Mouse (Mus musculus): ENCODE measurements at regions not wholly inside any gene's neighbourhood (a gene's known extent, or its start where the extent isn't known, plus 50 kb on each side); places are given as distances from the start of the nearest gene placed in this dataset.

GRCm38 (mm10) chr3:62159031-62159430, 179.1 kb upstream of the Arhgef26 start:
- no peak for DNase-seq (ENCODE audit: low spot score)
- intact Hi-C loops (cut with DNase I) = no loop called here

GRCm38 (mm10) chr3:62170647-62171046, 167.5 kb upstream of the Arhgef26 start:
- intact Hi-C loops (cut with DNase I) = no loop called here
- no peak for DNase-seq (ENCODE audit: low spot score)

DNA sequence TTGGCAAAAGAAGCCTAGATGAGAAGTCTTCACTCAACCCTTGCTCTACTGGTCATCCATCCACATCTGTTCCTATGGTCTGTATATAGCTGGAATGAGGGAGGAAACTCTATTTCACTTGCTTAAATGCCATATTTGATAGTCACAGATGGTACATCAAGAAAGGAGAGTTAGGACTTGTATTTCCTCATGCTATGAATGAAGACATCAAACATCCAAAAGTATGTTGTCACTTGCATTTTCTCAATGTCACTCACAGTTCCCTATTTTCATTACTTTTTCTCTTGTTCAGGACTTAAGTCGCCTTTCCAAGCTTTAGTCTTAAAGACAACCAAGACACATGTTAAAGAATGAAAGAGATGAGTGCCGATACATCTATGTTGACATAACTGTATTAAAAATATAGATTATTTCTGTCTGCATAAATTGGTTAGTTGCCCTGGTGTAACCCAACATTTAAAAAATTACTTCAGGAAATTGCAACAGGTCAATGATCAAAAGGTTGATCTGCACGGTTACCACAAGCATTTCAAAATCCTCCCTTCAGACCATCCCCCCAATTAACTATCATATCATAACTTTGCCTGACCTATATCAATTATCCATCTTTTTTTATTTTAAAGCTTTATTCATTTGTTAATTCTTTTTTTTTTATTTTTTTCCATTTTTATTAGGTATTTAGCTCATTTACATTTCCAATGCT, 150.2 kb upstream of the Arhgef26 start:
- intact Hi-C loops (cut with DNase I) = no loop called here
- DNase-seq (ENCODE audit: low spot score) = no peak

DNA sequence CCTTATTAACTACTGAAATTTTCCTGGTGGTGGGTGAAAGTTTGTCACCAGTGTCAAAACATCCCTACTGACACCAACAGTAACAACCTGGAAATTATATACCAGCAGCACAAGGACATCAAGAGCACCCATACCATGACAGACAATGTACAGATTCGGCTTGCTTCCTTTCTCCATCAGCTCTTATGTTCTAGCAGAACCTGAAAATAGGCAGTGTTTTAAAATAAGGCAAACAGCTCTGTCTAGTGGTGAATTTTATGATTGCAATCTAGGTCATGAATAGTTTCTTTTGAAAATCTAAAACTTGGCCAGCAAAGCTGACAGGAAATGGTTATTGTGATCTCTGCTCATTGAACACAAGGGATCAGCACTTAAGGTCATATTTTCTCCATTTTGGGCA, 145.7 kb upstream of the Arhgef26 start:
- intact Hi-C loops (cut with DNase I) = loop anchor here (5.0 kb wide), 1 partner anchor 950 kb away; no protein-coding TSS in a partner anchor
- DNase-seq (ENCODE audit: low spot score) = no peak

DNA sequence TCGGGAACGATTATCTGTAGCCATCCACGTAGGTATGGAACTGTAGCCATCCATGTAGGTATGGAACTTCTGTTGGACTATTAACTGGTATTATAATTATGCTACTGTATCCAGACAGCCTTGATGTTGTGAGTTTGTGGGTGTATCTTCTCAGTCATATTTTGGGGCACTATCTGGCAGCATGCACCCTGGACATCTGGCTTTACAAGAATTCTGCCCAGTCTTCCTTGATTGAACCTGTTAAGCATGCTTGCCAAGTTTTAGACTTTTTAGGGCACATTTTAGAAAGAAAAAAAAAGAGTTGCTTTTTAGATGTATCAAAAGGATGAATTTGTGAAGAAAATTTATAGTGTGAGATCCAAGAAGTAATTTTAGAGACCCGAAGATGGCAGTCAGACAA, 143.7 kb upstream of the Arhgef26 start:
- DNase-seq (ENCODE audit: low spot score) = no peak
- intact Hi-C loops (cut with DNase I) = loop anchor here (5.0 kb wide), 1 partner anchor 952 kb away; no protein-coding TSS in a partner anchor

DNA sequence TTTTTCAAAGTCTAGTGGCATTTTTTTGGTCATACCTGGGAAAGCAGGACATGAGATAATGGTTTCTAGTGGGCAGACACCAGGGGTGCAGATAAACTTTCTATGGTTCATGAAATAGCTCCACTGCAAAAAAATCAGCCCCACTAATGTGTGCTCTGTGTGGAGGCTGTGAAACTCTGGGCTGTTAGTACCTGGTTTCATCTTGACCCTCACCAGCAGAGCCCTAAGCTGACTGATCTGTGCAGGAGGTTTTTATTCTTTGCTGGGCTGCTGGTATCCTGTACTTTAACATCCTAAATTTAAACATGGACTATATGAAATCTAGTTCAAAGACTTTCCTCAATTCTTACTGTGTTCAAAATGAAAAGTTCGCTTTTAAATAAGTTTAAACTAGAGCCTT, 141.5 kb upstream of the Arhgef26 start:
- intact Hi-C loops (cut with DNase I) = no loop called here
- no peak for DNase-seq (ENCODE audit: low spot score)

GRCm38 (mm10) chr3:62215806-62216205, 122.3 kb upstream of the Arhgef26 start:
- intact Hi-C loops (cut with DNase I) = loop anchor here (5.0 kb wide), 1 partner anchor 241 kb away; no protein-coding TSS in a partner anchor
- no peak for DNase-seq (ENCODE audit: low spot score)

DNA sequence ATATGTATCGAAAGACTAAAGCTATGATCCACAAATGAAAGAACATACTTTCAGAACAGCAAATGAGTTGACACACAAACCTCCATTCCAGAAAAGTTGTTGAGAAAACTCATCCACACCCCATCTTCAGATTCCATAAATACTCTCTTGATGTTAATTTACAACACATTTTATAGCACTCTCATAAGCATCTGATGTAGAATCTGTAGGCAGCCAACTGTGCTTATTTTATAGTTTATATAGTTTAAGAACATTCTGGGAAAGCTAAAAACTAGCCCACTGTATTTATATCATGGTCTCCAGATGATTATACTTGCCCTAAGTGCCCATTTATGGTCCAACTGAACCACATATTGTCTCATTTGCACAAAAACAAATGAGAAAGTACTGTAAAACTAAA, 120.8 kb upstream of the Arhgef26 start:
- DNase-seq (ENCODE audit: low spot score) = no peak
- intact Hi-C loops (cut with DNase I) = loop anchor here (5.0 kb wide), 1 partner anchor 240 kb away; no protein-coding TSS in a partner anchor

- intact Hi-C loops (cut with DNase I) = no loop called here
Measured at GRCm38 (mm10) chr3:62227697-62228096, 110.4 kb upstream of the Arhgef26 start.

GRCm38 (mm10) chr3:62228156-62228555, 110.0 kb upstream of the Arhgef26 start:
- DNase-seq (ENCODE audit: low spot score) = no peak
- intact Hi-C loops (cut with DNase I) = no loop called here

More at GRCm38 (mm10) chr3:62227697-62228096, 110.4 kb upstream of the Arhgef26 start:
- DNase-seq (ENCODE audit: low spot score) = no peak

GRCm38 (mm10) chr3:62241031-62241430, 97.1 kb upstream of the Arhgef26 start:
- intact Hi-C loops (cut with DNase I) = no loop called here
- no peak for DNase-seq (ENCODE audit: low spot score)

GRCm38 (mm10) chr3:62271703-62272102, 66.4 kb upstream of the Arhgef26 start:
- DNase-seq (ENCODE audit: low spot score) = no peak
- intact Hi-C loops (cut with DNase I) = no loop called here

GRCm38 (mm10) chr3:62278279-62278678, 59.9 kb upstream of the Arhgef26 start:
- no peak for DNase-seq (ENCODE audit: low spot score)
- intact Hi-C loops (cut with DNase I) = no loop called here

GRCm38 (mm10) chr3:62280960-62281359, 57.2 kb upstream of the Arhgef26 start:
- DNase-seq (ENCODE audit: low spot score) = no peak
- intact Hi-C loops (cut with DNase I) = no loop called here
